Mouse (Mus musculus): ENCODE measurements at regions not wholly inside any gene's neighbourhood (a gene's known extent, or its start where the extent isn't known, plus 50 kb on each side); places are given as distances from the start of the nearest gene placed in this dataset.

DNA sequence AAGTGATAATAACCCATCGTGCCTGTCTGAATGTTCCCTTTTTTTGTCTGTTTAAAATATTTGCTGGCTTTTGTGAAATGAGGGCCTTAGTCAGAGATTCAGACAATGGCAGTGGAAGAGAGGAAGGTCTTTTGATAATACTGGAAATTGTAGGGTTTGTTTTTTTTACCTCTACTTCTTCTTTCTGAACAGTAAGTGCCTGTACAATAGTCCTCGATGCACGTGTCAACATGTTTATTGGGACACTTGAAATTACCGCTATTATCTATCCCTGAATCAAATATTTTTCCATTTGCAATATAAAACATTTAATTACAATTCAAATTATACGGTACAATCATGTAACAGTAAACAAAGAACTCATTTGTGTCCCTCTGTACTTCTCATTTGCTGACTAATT lies 733.5 kb downstream of the Fam19a2 start:
- no peak for TF ChIP-seq POLR2A (IDR thresholded peaks at IDR 0.05; ENCODE audit: low read depth, low read length)
- TF ChIP-seq HCFC1 (IDR thresholded peaks at IDR 0.05; ENCODE audit: low read depth, low read length): no peak
- TF ChIP-seq CHD1 (IDR thresholded peaks at IDR 0.05; ENCODE audit: low read depth, low read length): no peak
- no peak for TF ChIP-seq EP300 (IDR thresholded peaks at IDR 0.05; ENCODE audit: low read length)
- no peak for TF ChIP-seq CTCF (conservative IDR thresholded peaks at IDR 0.05 in 1 of 2, IDR thresholded peaks at IDR 0.05 in 1 of 2; ENCODE audit: low read depth in 2 of 2, low read length in 2 of 2)
- no peak for TF ChIP-seq RAD21 (IDR thresholded peaks at IDR 0.05; ENCODE audit: low read depth, low read length)
- no peak for TF ChIP-seq E2F4 (IDR thresholded peaks at IDR 0.05; ENCODE audit: insufficient replicate concordance, low read depth, low read length)
